Mouse (Mus musculus) lung, postnatal 36 days (tissue): ENCODE measurements at regions not wholly inside any gene's neighbourhood (a gene's known extent, or its start where the extent isn't known, plus 50 kb on each side); places are given as distances from the start of the nearest gene placed in this dataset.

Experiments
- DNase-seq: peaks from one replicate; pipeline ENCODE4 v3.0.0; 2022; ENCODE audit warnings: mixed read lengths

DNA sequence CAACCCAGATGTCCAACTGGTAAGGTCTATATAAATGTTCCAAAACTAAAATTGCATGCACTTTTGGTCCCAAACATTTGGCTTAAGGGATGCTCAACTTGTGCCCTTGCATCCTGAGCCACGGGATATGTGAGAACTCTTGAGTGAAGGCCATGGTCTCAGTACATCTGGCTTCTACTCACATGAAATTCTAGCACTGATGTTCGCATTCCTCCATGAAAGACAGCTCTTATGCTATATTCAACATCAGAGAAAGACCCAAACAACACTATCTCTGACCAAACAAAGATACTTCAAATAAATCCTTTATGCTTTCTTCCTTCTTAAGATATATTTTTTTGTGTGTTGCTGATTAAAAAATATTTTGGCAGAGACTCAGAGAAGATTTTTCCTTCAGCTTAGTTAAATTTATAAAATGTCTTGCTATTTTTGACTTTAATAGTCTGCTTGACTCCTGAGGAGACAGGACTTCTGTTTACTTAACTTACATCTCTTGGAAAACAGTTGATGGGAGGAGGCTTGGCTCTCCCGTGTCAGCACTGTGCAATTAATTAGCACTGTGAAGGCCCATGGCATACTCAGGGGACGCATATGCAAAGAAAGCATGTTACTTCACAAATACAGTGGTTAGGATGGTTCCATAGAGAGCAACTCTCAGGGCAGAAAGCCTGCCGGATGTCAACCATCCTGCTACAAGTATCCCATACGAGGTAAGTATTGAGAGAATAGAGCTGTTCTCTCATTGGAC is 230.9 kb downstream of the Gm19410 start:
- DNase-seq: no peak

DNA sequence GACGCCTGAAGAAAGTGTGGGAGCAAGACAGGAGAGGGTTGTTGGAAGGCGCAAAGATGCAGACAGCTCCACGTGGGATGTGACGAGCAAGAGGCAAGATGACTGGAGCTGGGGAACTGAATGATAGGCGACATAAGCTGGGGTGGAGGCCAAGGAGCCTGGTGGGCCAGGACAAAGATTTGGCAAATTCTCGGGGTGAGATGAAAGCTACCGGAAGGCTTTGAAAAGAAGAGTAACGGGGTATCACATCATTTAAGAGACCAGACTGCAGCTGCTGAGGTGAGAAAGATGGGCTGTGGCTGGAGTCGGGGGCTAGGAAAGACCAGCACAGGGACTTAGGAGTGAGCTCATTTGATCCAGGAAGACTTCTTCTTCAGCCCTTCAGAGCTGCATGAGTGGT is 234.0 kb downstream of the Gm19410 start:
- peak; percentile 8 for DNase-seq

GRCm38 (mm10) chr8:36004387-36004786 is 238.8 kb downstream of the Gm19410 start:
- no peak for DNase-seq

GRCm38 (mm10) chr8:36005536-36005935 is 239.9 kb downstream of the Gm19410 start:
- peak; percentile 21 for DNase-seq

- no peak for DNase-seq
Measured at GRCm38 (mm10) chr8:36007724-36008123, 242.1 kb downstream of the Gm19410 start.

DNA sequence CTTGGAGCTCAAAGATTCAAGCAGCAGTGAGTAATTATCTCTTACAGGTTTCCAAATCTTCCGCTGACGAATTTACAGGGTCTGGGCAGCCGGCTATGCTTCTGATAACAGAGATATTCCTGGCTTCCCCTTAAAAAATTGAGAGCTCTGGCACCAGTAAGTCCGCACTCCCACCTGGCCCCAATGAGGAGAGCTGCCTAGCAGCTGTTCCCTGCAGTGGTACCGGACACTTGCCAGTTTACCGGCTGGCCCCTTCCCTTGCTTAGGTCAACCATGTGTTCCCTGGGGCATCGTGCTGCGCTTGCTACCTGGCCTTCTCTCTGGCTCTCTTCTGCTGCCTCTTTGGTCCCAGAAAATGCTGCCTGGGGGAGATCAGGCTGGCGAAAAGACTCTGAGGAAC is 244.0 kb downstream of the Gm19410 start:
- no peak for DNase-seq

DNA sequence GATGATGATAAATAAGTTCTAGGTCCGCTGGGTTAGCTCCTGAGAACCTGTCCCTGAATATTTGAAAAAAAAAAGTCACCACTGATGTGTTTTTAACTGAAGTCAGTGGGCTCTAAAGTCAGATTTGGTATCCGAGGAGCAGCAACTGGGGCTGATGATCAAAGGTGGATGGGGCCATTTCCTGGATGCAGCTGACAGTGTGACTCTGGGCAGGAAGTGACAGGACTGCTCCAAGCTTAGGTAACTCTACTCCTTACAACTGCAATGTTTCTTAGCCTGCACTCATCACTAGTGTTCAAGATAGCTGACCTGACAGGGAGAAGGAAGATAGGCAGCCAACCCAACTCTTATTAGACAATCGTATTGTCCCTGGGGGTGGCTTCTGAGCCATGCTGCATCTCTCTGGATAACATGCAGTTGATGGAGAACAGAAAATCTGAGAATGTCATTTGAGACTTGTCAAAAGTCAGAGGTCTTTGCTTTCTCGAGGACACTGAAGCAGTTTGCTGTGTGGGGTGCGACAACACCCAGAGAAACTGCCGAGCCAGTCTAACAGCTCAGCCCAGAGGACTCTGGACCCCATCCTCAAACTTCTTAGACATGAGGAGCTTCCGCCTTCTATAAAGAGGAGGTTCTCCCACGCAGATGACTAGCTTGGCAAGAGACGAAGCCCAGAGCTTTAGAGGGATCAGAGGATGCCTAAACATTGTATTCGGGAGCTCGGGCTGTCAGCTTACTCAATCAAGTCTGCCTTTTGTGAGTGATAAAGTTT is 245.0 kb downstream of the Gm19410 start:
- no peak for DNase-seq

GRCm38 (mm10) chr8:36014862-36015261 is 249.3 kb downstream of the Gm19410 start:
- DNase-seq: no peak

- DNase-seq: peak; percentile 61
Measured at GRCm38 (mm10) chr8:36016321-36017114, 250.9 kb downstream of the Gm19410 start.

DNA sequence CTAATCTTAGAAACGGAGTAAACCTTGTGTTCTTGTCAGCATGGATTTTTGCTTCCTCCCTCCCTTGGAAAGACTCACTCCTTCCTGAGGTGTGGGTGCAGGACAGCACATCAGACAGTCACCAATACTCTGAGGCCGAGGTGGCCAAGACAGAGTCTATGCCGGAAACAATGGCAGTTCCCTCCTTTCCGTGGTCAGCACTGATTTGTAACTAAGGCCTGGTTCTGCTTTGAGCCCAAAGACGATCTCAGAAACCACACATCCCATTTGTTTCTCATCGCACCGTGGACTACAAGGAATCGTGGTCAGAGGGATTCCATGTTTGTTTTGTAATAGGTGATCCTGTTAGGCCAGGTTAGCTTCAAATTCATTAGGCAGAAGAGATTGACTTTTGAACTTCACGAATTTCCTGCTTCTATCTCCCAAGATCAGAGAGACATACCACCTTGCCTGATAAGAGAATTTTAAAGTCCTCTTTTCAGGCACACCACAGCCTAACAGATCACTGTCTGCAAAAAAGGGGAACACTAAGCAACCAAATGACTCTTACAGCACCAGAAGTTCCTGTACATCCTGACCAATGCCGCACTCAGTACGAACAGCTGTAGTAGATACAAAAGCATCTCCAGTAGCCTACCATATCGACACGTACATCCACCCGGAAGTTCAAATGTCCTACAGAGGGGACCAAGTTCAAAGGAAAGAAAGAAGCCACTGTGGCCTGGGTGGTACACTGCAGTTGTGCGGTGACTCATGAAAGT is 253.6 kb downstream of the Gm19410 start:
- DNase-seq: no peak

GRCm38 (mm10) chr8:36019895-36020294 is 254.3 kb downstream of the Gm19410 start:
- no peak for DNase-seq

GRCm38 (mm10) chr8:36027586-36027985 is 262.0 kb downstream of the Gm19410 start:
- DNase-seq: no peak

- DNase-seq: no peak
Measured at GRCm38 (mm10) chr8:36028121-36028955, 262.7 kb downstream of the Gm19410 start.

GRCm38 (mm10) chr8:36029445-36029844 is 263.9 kb downstream of the Gm19410 start:
- DNase-seq: no peak

GRCm38 (mm10) chr8:36030237-36030636 is 264.6 kb downstream of the Gm19410 start:
- no peak for DNase-seq

GRCm38 (mm10) chr8:36031966-36032719 is 266.6 kb downstream of the Gm19410 start:
- no peak for DNase-seq

DNA sequence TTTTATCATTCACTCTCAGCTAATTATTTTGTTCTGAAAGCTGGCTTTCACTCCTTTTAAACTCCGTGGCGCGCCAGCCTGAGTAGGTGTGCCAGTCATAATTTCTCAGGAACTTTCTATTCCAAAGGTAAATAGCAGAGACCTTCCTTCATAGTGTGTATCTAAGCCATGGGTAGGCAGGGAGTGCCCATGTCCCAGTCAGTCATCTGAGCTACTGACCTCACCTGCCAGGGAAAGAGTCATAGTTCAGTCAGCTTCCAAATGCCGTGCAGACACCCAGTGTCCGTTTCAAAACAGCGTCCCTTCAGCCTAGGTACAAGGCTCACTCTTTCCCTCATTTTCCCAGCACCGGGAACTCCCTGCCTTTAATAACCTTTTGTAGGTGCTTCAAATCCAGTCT is 269.7 kb downstream of the Gm19410 start:
- DNase-seq: no peak

DNA sequence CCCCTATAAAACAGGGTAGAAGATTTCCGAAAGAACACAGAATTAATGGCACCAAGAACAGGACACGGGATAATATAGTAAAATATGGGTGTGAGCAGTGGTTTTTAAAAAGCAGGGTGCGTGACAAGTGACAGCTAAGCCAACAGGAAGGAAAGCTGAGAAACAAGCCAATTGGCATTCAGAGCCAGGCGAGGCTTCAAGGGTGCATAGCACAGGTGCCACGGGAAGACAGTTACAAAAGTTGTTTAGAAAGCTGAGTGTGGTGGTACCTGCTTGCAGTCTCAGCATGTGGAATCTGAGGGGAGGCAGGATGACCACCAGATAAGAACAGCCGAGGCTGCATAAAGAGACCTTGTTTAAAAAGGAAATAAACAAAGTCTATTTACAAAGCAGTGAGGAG is 270.7 kb downstream of the Gm19410 start:
- DNase-seq: no peak

- no peak for DNase-seq
Measured at GRCm38 (mm10) chr8:36041222-36041864, 275.8 kb downstream of the Gm19410 start.

DNA sequence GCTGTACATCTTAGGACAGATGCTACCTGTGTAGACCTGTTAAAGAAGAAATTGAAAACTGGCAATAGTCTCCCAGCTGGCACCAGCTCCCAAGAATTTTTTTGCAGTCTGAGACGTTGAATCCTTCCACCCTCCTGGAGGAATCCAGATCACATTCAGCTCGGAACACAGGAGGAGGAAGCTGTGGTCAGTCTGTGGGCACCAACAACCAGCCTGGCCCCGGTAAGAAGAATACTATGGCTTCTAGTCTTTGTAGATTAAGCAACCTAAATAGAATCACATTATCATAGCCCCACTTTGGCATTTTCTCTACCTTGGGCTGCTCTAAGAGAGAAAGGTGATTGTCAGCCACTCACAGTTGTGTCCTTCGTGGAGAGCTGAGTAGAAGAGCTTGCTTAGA is 277.0 kb downstream of the Gm19410 start:
- DNase-seq: no peak
